Mouse (Mus musculus) kidney, embryonic 16.5 days (tissue): ENCODE data around the gene Bst2. TPM values are rescaled to one million over a fixed set of nuclear protein-coding genes. Genes with fewer than 3 reads are reported as not detected.
A peak's percentile ranks its signal among the peaks of the same experiment; 100 is the strongest.

Experiments
- ATAC-seq: fragments of 200-750 bp; cut with Nextera tagmentation; 2 replicates; pipeline ENCODE4 v1.8.0; 2017; ENCODE audit warnings: moderate TSS enrichment; ENCODE audit not compliant: low FRiP score, low TSS enrichment
- H3K27ac ChIP-seq: fragments of 300-500 bp; sonication (generic); 2 replicates; pipeline ENCODE4 v1.5.1; 2014; ENCODE audit warnings: low read length
- H3K27me3 ChIP-seq: fragments of 300-500 bp; sonication (generic); 2 replicates; pipeline ENCODE4 v1.6.1; 2014; ENCODE audit warnings: low read length, control low read depth, mixed read lengths; ENCODE audit not compliant: insufficient read depth
- H3K36me3 ChIP-seq: fragments of 300-500 bp; sonication (generic); 2 replicates; pipeline ENCODE4 v1.6.1; 2014; ENCODE audit warnings: low read length, control low read depth, mixed read lengths; ENCODE audit not compliant: insufficient read depth
- H3K4me1 ChIP-seq: fragments of 300-500 bp; sonication (generic); 2 replicates; pipeline ENCODE4 v1.6.1; 2014; ENCODE audit warnings: low read length, control low read depth, mixed read lengths; ENCODE audit not compliant: insufficient read depth
- H3K4me2 ChIP-seq: fragments of 300-500 bp; sonication (generic); replicated peaks from 2 replicates; pipeline ENCODE4 v1.6.1; 2014; ENCODE audit warnings: low read depth, low read length
- H3K4me3 ChIP-seq: fragments of 300-500 bp; sonication (generic); 2 replicates; pipeline ENCODE4 v1.5.1; 2014; ENCODE audit warnings: mild to moderate bottlenecking, low read length
- H3K9ac ChIP-seq: fragments of 300-500 bp; sonication (generic); replicated peaks from 2 replicates; pipeline ENCODE4 v1.6.1; 2014; ENCODE audit warnings: low read length
- H3K9me3 ChIP-seq: fragments of 300-500 bp; sonication (generic); 2 replicates; pipeline ENCODE4 v1.6.1; 2016; ENCODE audit warnings: low read length, control low read depth
- WGBS: fragments of 180-500 bp; shearing (Covaris S2); extraction: QIAGEN DNeasy Blood & Tissue Kit; methylation state at CpG from one replicate; pipeline ENCODE4 v1.1.7; 2014; 5-methylcytosine and 5-hydroxymethylcytosine counted together
- polyA plus RNA-seq: library from polyadenylated mRNA; unstranded; fragments of >200 nt; fragmentation: Nextera tagmentation; extraction: Ambion mirVana; gene quantifications from 2 replicates; pipeline ENCODE4 v1.2.1, GENCODE M21; 2015

Bst2 gene
- polyA plus RNA-seq, 1 experiment from 2014 or later: 55.6 TPM

DNA sequence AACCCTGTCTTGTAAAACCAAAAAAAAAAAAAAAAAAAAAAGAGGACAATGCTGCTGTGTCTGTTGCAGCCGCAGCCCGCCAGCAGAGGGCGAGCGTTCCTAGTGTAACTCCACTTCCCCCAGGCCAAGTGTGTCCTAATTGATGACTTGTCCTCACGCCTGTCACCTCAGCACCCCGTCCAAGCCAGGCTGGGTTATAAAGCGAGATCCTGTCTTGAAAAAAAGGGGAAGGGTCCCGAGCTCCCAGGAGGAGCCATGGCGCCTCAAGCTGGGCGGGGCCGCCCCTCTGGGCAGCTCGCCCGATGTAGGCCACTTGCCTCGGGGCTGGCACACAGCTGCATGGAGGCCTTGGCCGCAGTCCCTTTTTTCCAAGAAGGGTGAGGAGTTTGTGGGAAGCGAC, 42.2 kb downstream of the Bst2 start:
- WGBS: 13% methylated on average over 16 of the region's 16 CpGs
- Histone ChIP-seq H3K9ac (0 out of 2 replicates have a peak overlapping the region, but pooled peaks have one; percentile 33), H3K27ac (0 out of 2 replicates have a peak overlapping the region, but pooled peaks have one; percentile 91)

DNA sequence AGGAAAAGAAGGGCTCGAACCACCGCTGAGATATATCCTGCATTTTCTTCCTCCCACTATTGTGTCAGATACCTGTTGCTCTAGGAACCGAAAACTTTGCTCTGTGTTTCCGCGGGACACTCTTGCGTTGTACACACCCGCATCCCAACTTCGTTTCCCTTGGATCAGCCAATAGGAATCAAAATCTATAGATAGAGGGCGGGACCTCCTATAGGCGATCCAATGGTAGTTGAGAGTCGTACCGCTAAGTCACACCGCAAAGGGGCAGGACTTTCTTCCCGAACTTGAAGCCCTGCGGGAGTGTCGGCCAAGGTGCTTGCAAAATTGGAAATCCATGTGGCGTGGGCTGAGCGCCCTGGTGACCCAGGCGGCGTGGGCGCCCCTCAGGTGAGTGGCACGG, 48.8 kb downstream of the Bst2 start:
- Histone ChIP-seq H3K4me2 (peak overlapping the region; percentile 94), H3K36me3 (peaks cover 24% of the 10 kb centered on the region), H3K9me3 (no peaks in the 10 kb centered on the region), H3K4me1 (peaks cover 17% of the 10 kb centered on the region), H3K9ac (peak overlapping the region; percentile 84), H3K27me3 (no peaks in the 10 kb centered on the region), H3K27ac (peak overlapping the region; percentile 93), H3K4me3 (peak overlapping the region; percentile 93)
- ATAC-seq: peak; percentile 86
- under 1% methylated on average over 22 of the region's 22 CpGs for WGBS

More for the DNA sequence above, 42.2 kb downstream of the Bst2 start:
- Histone ChIP-seq H3K27me3 (no peaks in the 10 kb centered on the region), H3K36me3 (peaks cover 28% of the 10 kb centered on the region), H3K4me1 (peaks cover 50% of the 10 kb centered on the region), H3K9me3 (no peaks in the 10 kb centered on the region), H3K4me3 (no peak overlapping the region), H3K4me2 (0 out of 2 replicates have a peak overlapping the region, but pooled peaks have one; percentile 20)
- ATAC-seq: peak; percentile 72

DNA sequence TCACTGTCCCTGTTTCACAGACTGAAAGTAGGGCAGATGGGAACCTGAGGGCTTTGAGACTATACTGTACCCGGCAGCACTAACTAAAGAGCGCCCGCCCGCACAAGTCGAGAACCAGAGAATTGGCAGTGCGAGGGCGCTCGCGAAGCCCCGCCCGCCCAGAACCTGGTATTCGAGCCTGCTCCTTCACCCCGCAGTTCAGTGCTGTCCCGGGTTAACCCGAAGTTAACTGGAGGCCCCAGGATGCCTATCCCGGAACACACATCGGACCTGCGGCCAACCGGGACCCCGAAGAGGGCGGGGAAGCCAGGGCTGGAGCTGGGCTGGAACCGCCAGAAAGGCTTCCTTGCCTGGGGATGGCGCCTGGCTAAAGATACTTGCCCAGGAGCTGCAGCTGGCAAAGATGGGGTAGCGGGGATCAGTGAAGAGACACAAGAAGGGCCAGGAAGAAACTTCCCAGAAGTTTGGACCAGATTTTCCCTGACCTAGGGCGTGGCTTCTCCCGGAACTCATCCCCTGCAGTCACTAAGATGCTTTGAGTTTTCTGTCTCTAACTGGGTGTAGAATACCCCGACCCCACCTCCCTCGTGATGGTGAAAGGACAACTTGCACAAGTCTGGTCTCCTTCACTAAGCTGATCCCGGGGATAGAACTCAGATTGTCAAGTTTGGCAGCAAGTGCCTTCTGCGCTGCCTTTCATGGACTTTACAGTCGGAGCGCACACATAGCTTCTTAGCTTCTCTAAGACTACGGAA, 49.4 kb downstream of the Bst2 start, which contains the start of gene Gtpbp3:
Gene Gtpbp3 (plus strand): TSS at position 413 of the 755 bp plus-strand sequence.
- Histone ChIP-seq H3K4me1 (peaks cover 17% of the 10 kb centered on the region), H3K9ac (peak within 1 kb of the TSS; percentile 84), H3K36me3 (peaks cover 20% of the 10 kb centered on the region), H3K9me3 (no peaks in the 10 kb centered on the region), H3K27ac (peak within 1 kb of the TSS; percentile 93), H3K4me2 (peak within 1 kb of the TSS; percentile 94), H3K4me3 (peak within 1 kb of the TSS; percentile 93), H3K27me3 (no peaks in the 10 kb centered on the region)
- WGBS: under 1% methylated on average over 33 of the region's 33 CpGs
- peak; percentile 60 for ATAC-seq

DNA sequence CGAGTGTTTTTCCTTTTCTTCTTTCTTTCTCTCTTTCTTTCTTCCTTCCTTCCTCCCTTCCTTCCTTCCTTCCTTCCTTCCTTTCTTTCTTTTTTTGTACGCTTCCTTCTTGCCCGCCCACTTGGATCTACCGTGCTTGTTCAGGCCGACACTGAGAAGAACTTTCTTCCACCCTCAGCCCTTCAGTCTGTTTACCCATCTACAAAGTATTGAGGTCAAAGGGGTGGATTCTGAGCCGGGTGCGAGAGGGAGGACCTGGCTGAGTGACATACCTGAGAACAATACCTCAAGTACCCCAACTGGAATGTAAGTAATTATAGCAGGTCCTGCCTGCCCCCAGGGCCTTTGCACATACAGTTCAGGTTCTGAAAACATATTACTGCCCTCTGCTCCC, 51.1 kb downstream of the Bst2 start:
- no peaks in the 10 kb centered on the region for H3K27me3 ChIP-seq
- peak overlapping the region; percentile 29; the same call in 1 of the 2 replicates for H3K9ac ChIP-seq
- H3K4me3 ChIP-seq: peak overlapping the region; percentile 78
- H3K36me3 ChIP-seq: peaks cover 5% of the 10 kb centered on the region; the same call in 1 of the 2 replicates
- no peaks in the 10 kb centered on the region for H3K9me3 ChIP-seq
- peak overlapping the region; percentile 86 for H3K4me2 ChIP-seq
- ATAC-seq: no peak
- peaks cover 17% of the 10 kb centered on the region for H3K4me1 ChIP-seq
- 15% methylated on average over 7 of the region's 7 CpGs for WGBS
- no peak overlapping the region for H3K27ac ChIP-seq

DNA sequence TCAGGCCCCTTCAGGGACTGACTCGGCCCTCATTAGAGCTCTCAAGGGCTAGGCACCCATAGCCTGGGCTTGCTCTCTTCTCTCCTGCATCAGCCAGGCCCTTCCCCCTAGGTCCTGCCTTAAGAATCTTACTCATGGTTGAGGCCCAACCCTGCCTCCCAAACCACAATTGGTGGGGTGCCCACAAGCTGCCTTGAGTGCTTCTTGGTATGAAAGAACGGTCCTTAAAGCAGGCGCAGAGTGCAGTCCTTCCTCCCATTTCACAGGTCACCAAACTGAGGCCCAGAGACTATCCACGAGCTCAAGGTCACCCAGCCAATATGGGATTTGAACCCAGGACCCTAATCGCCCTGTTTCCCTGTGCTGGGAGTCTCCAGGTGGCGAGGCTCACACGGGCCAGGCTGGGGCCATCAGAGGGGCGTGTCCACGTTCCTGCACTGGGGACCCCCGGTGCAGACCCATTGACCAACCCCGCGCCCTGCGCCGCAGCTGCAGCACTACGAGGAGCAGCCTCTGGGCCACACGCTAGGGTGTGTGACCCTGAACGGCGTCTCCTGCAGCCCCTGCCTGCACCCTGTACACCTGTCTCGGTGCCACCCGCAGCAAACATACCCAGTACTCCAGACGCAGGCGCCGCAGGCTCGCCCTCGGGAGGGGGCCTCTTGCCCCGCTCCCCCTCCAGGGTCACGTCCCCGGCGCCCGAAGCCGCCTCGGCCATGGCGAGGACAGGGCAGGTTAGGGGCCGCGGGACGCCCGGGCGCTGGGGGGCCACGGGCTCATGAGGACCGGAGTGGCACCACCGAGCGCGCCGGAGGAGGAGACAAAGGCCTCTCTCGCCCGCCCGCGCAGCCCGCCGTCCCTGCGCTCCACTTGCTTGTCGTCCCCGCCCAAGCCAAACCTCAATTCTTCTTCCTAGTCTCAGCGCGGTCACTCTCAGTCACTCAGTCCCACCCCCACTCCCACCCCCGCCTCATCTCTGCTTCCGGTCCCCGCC, 51.8 kb downstream of the Bst2 start, which contains the start of gene Ano8:
Gene Ano8 (minus strand): TSS at position 822 of the 994 bp plus-strand sequence.
- peak within 1 kb of the TSS; percentile 74; the same call in 1 of the 2 replicates for H3K27ac ChIP-seq
- 6% methylated on average over 44 of the region's 58 CpGs for whole genome bisulfite sequencing
- H3K9me3 ChIP-seq: no peaks in the 10 kb centered on the region
- peaks cover 22% of the 10 kb centered on the region for H3K4me1 ChIP-seq
- peak within 1 kb of the TSS; percentile 86 for H3K4me2 ChIP-seq
- ATAC-seq: peak; percentile 52
- H3K4me3 ChIP-seq: peak within 1 kb of the TSS; percentile 78
- H3K36me3 ChIP-seq: 0 out of 2 replicates have a peak, but pooled peaks cover 2% of the 10 kb centered on the region
- H3K9ac ChIP-seq: peak within 1 kb of the TSS; percentile 91
- H3K27me3 ChIP-seq: no peaks in the 10 kb centered on the region

DNA sequence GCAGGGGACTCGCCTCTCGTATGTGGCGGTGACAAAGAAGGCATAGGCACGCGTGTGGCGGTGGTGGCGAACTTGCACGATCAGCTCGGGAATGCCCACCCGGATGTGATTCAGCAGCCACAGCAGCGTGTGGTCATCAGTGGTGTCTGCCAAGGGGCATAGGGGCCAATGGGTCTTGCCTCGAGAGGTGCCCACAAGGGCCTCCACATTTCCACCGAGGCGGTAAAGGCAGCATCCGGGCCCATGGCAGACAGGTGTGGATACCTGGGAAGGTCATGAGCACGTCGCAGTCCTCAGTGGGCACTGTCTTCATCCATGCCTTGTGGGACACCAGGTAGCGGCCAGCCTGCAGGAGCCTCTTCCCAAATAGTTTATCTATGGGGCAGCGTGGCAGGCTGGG, 52.5 kb downstream of the Bst2 start:
- Histone ChIP-seq H3K36me3 (0 out of 2 replicates have a peak, but pooled peaks cover 2% of the 10 kb centered on the region), H3K9me3 (no peaks in the 10 kb centered on the region), H3K9ac (no peak overlapping the region), H3K4me3 (peak overlapping the region; percentile 78), H3K27me3 (no peaks in the 10 kb centered on the region), H3K27ac (no peak overlapping the region), H3K4me1 (peaks cover 20% of the 10 kb centered on the region), H3K4me2 (peak overlapping the region; percentile 86)
- ATAC-seq: no peak
- WGBS: 94% methylated on average over 19 of the region's 19 CpGs

Other genes starting within 250 kb of the Bst2 start
- gene Use1, start 170.6 kb downstream of the Bst2 start, polyA plus RNA-seq: 109 and 111 TPM in 2 replicates
- 6.1 TPM in 2 replicates for gene Ocel1, start 166.2 kb downstream of the Bst2 start, polyA plus RNA-seq
- 65.4 and 82.9 TPM in 2 replicates for gene Nr2f6, start 155.5 kb downstream of the Bst2 start, polyA plus RNA-seq
- gene Ushbp1, start 141.7 kb downstream of the Bst2 start, polyA plus RNA-seq: 29.8 and 31.2 TPM in 2 replicates
- gene Babam1, start 140.6 kb downstream of the Bst2 start, polyA plus RNA-seq: 116 and 120 TPM in 2 replicates
- gene Ankle1, start 131.4 kb downstream of the Bst2 start, polyA plus RNA-seq: 47.4 and 58.3 TPM in 2 replicates
- gene Abhd8, start 73.8 kb downstream of the Bst2 start, polyA plus RNA-seq: 41.9 and 46.6 TPM in 2 replicates
- 170 and 178 TPM in 2 replicates for gene Mrpl34, start 72.5 kb downstream of the Bst2 start, polyA plus RNA-seq
- gene Dda1, start 68.3 kb downstream of the Bst2 start, polyA plus RNA-seq: 110 and 115 TPM in 2 replicates
- gene Ano8, start 51.5 kb downstream of the Bst2 start, polyA plus RNA-seq: 0.81 and 1.0 TPM in 2 replicates
- 22.2 and 22.5 TPM in 2 replicates for gene Gtpbp3, start 49.4 kb downstream of the Bst2 start, polyA plus RNA-seq
- 165 TPM in 2 replicates for gene Plvap, start 25.7 kb downstream of the Bst2 start, polyA plus RNA-seq
- gene Ccdc194, start 11.7 kb downstream of the Bst2 start, polyA plus RNA-seq: 0.15 and 0.61 TPM in 2 replicates
- gene Mvb12a, start 5.5 kb upstream of the Bst2 start, polyA plus RNA-seq: 114 and 118 TPM in 2 replicates
- gene Tmem221, start 21.4 kb upstream of the Bst2 start, polyA plus RNA-seq: 16.3 and 16.7 TPM in 2 replicates
- gene Nxnl1, start 29.1 kb upstream of the Bst2 start, polyA plus RNA-seq: 0.24 and 0.31 TPM in 2 replicates
- gene Slc27a1, start 31.4 kb upstream of the Bst2 start, polyA plus RNA-seq: 49.8 and 56.2 TPM in 2 replicates
- gene Pgls, start 54.7 kb upstream of the Bst2 start, polyA plus RNA-seq: 244 and 252 TPM in 2 replicates
- gene Fam129c, start 60.2 kb upstream of the Bst2 start, polyA plus RNA-seq: 4.6 and 5.3 TPM in 2 replicates
- 77.6 and 78.5 TPM in 2 replicates for gene Colgalt1, start 73.5 kb upstream of the Bst2 start, polyA plus RNA-seq
- gene Unc13a, start 134.3 kb upstream of the Bst2 start, polyA plus RNA-seq: 0.55 and 0.94 TPM in 2 replicates
- gene Jak3, start 138.8 kb upstream of the Bst2 start, polyA plus RNA-seq: 6.6 and 7.5 TPM in 2 replicates
- 1.3 and 7.7 TPM in 2 replicates for gene Insl3, start 151.8 kb upstream of the Bst2 start, polyA plus RNA-seq
- 3.3 and 4.2 TPM in 2 replicates for gene B3gnt3, start 164.3 kb upstream of the Bst2 start, polyA plus RNA-seq
- gene Fcho1, start 188.3 kb upstream of the Bst2 start, polyA plus RNA-seq: 8.6 and 8.7 TPM in 2 replicates